Mouse (Mus musculus): ENCODE measurements around the gene Decr2. TPM values are rescaled to one million over a fixed set of nuclear protein-coding genes. Genes with fewer than 3 reads are reported as not detected.

Gene Decr2
- polyA plus RNA-seq, 1 experiment, result 10.0 TPM

DNA sequence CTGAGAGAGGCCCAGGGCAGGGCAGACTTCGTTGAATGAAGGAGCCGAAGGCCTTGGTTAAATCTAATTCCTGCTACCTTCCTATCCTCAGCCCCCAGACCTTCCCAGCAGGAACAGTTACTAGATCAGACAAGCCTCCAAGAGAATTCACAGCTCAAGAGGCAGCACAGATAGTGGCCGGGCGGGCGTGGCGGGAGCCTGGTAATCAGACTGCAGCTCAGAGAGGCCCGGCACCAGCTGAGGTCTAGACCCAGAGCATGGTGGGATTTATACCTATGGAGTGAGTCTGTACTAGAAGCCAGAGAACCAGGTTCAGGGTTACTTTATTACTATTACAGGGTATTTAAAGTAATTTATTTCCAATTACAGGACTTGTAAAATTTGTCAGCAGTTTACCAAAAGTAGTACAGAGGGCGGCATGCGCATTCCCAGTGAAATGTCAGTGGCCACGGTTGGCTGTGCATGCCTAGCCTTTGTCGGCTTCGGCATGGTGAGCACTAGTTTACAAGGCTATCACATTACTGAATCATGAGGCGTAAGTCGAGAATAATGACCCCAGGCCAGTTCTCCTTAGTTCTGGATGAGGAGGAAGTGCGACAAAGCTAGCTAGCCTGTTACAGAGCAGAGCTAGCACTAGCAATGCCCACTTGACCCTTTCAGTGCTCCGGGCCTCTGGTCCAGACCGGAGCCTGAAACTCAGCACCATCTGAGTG lies 35.8 kb downstream of the Decr2 start:
- TF ChIP-seq POLR2A (IDR thresholded peaks at IDR 0.05; ENCODE audit: control insufficient read depth, extremely low read depth, insufficient read depth, low read length, poor library complexity) (no peak), CTCF (IDR thresholded peaks at IDR 0.05; ENCODE audit: borderline replicate concordance, control insufficient read depth, extremely low read depth, insufficient read depth, low read length, poor library complexity) (no peak)
- Histone ChIP-seq H3K27ac (ENCODE audit: control insufficient read depth, insufficient read depth, low read length) (no peak overlapping the region), H3K4me1 (replicated peaks; ENCODE audit: control insufficient read depth, insufficient read depth, low read length) (no peaks in the 10 kb centered on the region), H3K4me3 (ENCODE audit: control insufficient read depth, insufficient read depth, low read length) (no peak overlapping the region), H3K36me3 (ENCODE audit: control insufficient read depth, insufficient read depth, low read length) (no peaks in the 10 kb centered on the region), H3K27me3 (ENCODE audit: control insufficient read depth, insufficient read depth, low read length) (no peaks in the 10 kb centered on the region)
- DNase-seq, result no peak
- WGBS, result 95% methylated on average over 17 of the region's 17 CpGs

DNA sequence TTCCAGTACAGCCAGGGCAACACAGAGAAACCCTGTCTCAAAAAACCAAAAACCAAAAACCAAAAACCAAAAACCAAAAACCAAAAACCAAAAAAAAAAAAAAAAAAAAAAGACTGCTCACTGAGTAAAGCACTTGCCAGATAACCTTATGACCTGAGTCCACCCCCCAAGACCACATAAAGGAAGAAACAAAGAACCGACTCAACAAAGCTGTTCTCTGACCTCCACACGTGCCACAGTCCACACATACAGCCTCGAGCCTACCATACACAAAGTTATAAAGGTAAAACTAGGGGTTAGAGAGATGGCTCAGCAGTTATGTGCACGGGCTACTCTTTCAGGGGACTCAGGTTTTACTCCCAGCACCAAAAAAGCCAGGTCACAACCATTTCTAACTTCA lies 37.4 kb downstream of the Decr2 start:
- peaks cover 5% of the 10 kb centered on the region for H3K4me1 ChIP-seq (replicated peaks; ENCODE audit: control insufficient read depth, insufficient read depth, low read length)
- no peak overlapping the region for H3K27ac ChIP-seq (ENCODE audit: control insufficient read depth, insufficient read depth, low read length)
- H3K4me3 ChIP-seq (ENCODE audit: control insufficient read depth, insufficient read depth, low read length), result no peak overlapping the region
- DNase-seq, result no peak
- TF ChIP-seq CTCF (IDR thresholded peaks at IDR 0.05; ENCODE audit: borderline replicate concordance, control insufficient read depth, extremely low read depth, insufficient read depth, low read length, poor library complexity) (no peak), POLR2A (IDR thresholded peaks at IDR 0.05; ENCODE audit: control insufficient read depth, extremely low read depth, insufficient read depth, low read length, poor library complexity) (no peak)
- no peaks in the 10 kb centered on the region for H3K36me3 ChIP-seq (ENCODE audit: control insufficient read depth, insufficient read depth, low read length)
- WGBS, result 61% methylated on average over 4 of the region's 4 CpGs
- no peaks in the 10 kb centered on the region for H3K27me3 ChIP-seq (ENCODE audit: control insufficient read depth, insufficient read depth, low read length)

DNA sequence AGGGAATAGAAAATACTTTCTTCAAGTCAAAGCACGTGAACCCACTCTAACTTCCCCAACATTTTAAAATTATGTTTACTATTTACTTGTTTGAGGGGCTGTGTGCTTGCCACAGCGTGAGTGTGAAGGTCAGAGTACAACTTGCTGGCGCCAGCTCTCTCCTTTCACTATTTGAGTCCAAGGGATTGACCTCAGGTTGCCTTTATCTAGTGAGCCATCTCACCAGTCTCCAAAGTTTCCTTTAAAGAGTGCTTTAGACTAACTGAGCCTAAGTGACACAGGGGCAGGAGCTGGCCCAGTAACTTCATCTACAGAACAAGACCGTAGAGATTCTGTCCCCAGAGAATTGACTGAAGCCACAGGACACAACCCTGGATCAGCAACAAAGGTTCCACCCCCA lies 38.1 kb downstream of the Decr2 start:
- no peak overlapping the region for H3K27ac ChIP-seq (ENCODE audit: control insufficient read depth, insufficient read depth, low read length)
- TF ChIP-seq CTCF (IDR thresholded peaks at IDR 0.05; ENCODE audit: borderline replicate concordance, control insufficient read depth, extremely low read depth, insufficient read depth, low read length, poor library complexity), result no peak
- no peak for TF ChIP-seq POLR2A (IDR thresholded peaks at IDR 0.05; ENCODE audit: control insufficient read depth, extremely low read depth, insufficient read depth, low read length, poor library complexity)
- H3K4me1 ChIP-seq (replicated peaks; ENCODE audit: control insufficient read depth, insufficient read depth, low read length), result peaks cover 5% of the 10 kb centered on the region
- WGBS, result 96% methylated on average over 4 of the region's 4 CpGs
- H3K4me3 ChIP-seq (ENCODE audit: control insufficient read depth, insufficient read depth, low read length), result no peak overlapping the region
- H3K36me3 ChIP-seq (ENCODE audit: control insufficient read depth, insufficient read depth, low read length), result no peaks in the 10 kb centered on the region
- no peaks in the 10 kb centered on the region for H3K27me3 ChIP-seq (ENCODE audit: control insufficient read depth, insufficient read depth, low read length)
- DNase-seq, result no peak

DNA sequence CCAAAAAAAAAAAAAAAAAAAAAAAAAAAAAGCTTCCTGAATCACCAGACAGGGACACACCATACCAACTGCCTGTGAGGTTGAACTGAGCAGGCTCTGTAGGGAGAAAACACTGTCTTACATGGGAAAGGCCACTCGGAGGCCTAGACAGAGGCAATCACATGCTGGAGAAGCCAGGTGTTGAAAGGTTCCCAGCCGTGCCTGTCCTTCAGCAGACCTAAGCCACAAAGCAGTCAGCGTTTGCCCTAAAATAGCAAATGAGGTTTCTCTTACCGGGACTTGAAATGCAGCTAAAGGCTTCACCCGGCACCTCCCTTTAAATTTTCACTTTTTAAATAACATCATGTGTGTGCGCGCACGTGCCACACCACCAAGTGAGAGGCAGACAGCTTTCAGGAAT lies 42.0 kb downstream of the Decr2 start:
- H3K4me1 ChIP-seq (replicated peaks; ENCODE audit: control insufficient read depth, insufficient read depth, low read length), result peaks cover 5% of the 10 kb centered on the region
- H3K4me3 ChIP-seq (ENCODE audit: control insufficient read depth, insufficient read depth, low read length), result no peak overlapping the region
- DNase-seq, result no peak
- no peaks in the 10 kb centered on the region for H3K36me3 ChIP-seq (ENCODE audit: control insufficient read depth, insufficient read depth, low read length)
- TF ChIP-seq POLR2A (IDR thresholded peaks at IDR 0.05; ENCODE audit: control insufficient read depth, extremely low read depth, insufficient read depth, low read length, poor library complexity), result no peak
- WGBS, result 57% methylated on average over 8 of the region's 8 CpGs
- H3K27ac ChIP-seq (ENCODE audit: control insufficient read depth, insufficient read depth, low read length), result no peak overlapping the region; the same call in 1 of the 2 replicates
- no peaks in the 10 kb centered on the region for H3K27me3 ChIP-seq (ENCODE audit: control insufficient read depth, insufficient read depth, low read length)

DNA sequence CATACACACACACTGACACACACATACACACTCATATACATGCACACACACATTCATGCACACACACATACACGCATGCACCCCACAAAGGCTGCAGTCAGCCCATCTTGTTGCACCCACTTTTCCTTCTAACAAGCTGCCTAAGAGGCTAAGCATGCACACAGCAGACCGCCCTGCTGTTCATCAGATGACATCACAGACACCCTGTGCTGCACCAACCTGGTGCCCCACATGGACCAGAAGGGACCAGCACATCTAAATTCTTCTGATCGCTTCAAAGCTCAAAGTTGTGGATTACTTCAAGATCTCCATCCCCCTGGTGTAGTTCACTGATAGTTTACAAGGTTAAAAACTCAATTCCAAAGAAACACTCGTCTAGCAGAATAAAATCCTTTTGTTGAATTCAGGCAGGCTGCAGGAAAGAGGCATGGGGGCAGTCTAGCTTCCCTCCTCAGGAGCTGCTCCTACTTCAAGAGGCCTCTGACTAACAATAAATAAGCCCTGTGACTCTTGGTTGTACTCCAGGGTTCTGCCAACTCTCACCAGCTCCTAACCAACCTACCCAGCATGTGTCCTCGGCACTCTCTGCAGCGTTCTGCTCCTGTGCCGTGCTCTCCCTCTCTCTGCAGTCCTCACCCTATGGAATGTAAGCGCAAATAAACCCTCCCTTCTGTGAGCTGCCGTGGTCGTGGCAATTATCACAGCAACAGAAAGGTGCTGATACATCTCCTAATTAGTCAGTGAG lies 43.7 kb downstream of the Decr2 start:
- TF ChIP-seq POLR2A (IDR thresholded peaks at IDR 0.05; ENCODE audit: control insufficient read depth, extremely low read depth, insufficient read depth, low read length, poor library complexity), result no peak
- TF ChIP-seq CTCF (IDR thresholded peaks at IDR 0.05; ENCODE audit: borderline replicate concordance, control insufficient read depth, extremely low read depth, insufficient read depth, low read length, poor library complexity), result no peak
- 89% methylated on average over 10 of the region's 10 CpGs for WGBS
- H3K4me3 ChIP-seq (ENCODE audit: control insufficient read depth, insufficient read depth, low read length), result no peak overlapping the region
- no peaks in the 10 kb centered on the region for H3K36me3 ChIP-seq (ENCODE audit: control insufficient read depth, insufficient read depth, low read length)
- no peak for DNase-seq
- H3K27ac ChIP-seq (ENCODE audit: control insufficient read depth, insufficient read depth, low read length), result no peak overlapping the region
- H3K27me3 ChIP-seq (ENCODE audit: control insufficient read depth, insufficient read depth, low read length), result no peaks in the 10 kb centered on the region
- H3K4me1 ChIP-seq (replicated peaks; ENCODE audit: control insufficient read depth, insufficient read depth, low read length), result peaks cover 5% of the 10 kb centered on the region

DNA sequence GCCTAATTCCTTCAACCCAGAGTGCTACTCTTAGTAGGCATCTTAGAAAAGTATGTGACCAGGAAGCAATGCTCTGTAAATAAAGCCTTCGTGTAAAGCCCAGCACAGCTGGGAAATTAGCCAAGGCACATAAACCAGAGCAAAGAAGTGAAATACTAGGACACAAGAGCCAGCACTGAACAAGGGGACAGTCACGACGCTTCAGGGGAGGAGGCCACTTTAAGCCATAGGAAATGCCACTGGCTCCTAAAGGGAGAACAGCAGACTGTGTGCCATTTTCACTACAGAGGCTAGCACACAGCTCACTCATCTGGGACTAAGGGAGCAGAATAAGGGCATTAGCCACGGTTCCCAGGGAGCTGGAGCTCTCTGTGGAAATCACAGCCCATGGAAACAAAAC lies 44.9 kb downstream of the Decr2 start:
- Histone ChIP-seq H3K4me3 (ENCODE audit: control insufficient read depth, insufficient read depth, low read length) (no peak overlapping the region), H3K27me3 (ENCODE audit: control insufficient read depth, insufficient read depth, low read length) (no peaks in the 10 kb centered on the region), H3K4me1 (replicated peaks; ENCODE audit: control insufficient read depth, insufficient read depth, low read length) (peaks cover 5% of the 10 kb centered on the region), H3K36me3 (ENCODE audit: control insufficient read depth, insufficient read depth, low read length) (no peaks in the 10 kb centered on the region), H3K27ac (ENCODE audit: control insufficient read depth, insufficient read depth, low read length) (no peak overlapping the region)
- TF ChIP-seq CTCF (IDR thresholded peaks at IDR 0.05; ENCODE audit: borderline replicate concordance, control insufficient read depth, extremely low read depth, insufficient read depth, low read length, poor library complexity) (no peak), POLR2A (IDR thresholded peaks at IDR 0.05; ENCODE audit: control insufficient read depth, extremely low read depth, insufficient read depth, low read length, poor library complexity) (no peak)
- DNase-seq, result no peak
- WGBS, result 85% methylated on average over 4 of the region's 4 CpGs

All from thymus, adult 2 months (tissue).